Mouse (Mus musculus) midbrain, embryonic 14.5 days (tissue): ENCODE results near the gene 1700017N19Rik. TPM values are rescaled to one million over a fixed set of nuclear protein-coding genes. Genes with fewer than 3 reads are reported as not detected.
A peak's percentile ranks its signal among the peaks of the same experiment; 100 is the strongest.
"Not testable (repeated sequence)": the region's sequence is repeated elsewhere in the genome, so short reads cannot be mapped to it uniquely, and the experiment has no call there.

Experiments
- ATAC-seq: fragments of 200-750 bp; cut with Nextera tagmentation; 2 replicates; pipeline ENCODE4 v1.8.0; 2017; ENCODE audit warnings: moderate number of reproducible peaks, moderate library complexity; ENCODE audit not compliant: low FRiP score, low TSS enrichment
- DNase-seq: peaks from one replicate; pipeline ENCODE4 v3.0.0-alpha.2; 2015
- H3K27ac ChIP-seq: fragments of 300-500 bp; sonication (generic); replicated peaks from 2 replicates; pipeline ENCODE4 v1.5.1; 2014; ENCODE audit warnings: mild to moderate bottlenecking, low read depth, low read length, moderate library complexity
- H3K27me3 ChIP-seq: fragments of 300-500 bp; sonication (generic); 2 replicates; pipeline ENCODE4 v1.6.1; 2014; ENCODE audit warnings: low read length, control low read depth, mixed read lengths; ENCODE audit not compliant: control insufficient read depth, insufficient read depth
- H3K36me3 ChIP-seq: fragments of 300-500 bp; sonication (generic); 2 replicates; pipeline ENCODE4 v1.6.1; 2014; ENCODE audit warnings: low read length, control low read depth; ENCODE audit not compliant: control insufficient read depth, insufficient read depth
- H3K4me1 ChIP-seq: fragments of 300-500 bp; sonication (generic); 2 replicates; pipeline ENCODE4 v1.6.1; 2014; ENCODE audit warnings: mild to moderate bottlenecking, antibody characterized with exemption, low read length, control low read depth; ENCODE audit not compliant: control insufficient read depth, insufficient read depth
- H3K4me2 ChIP-seq: fragments of 300-500 bp; sonication (generic); 2 replicates; pipeline ENCODE4 v1.6.1; 2014; ENCODE audit warnings: mild to moderate bottlenecking, low read length, moderate library complexity
- H3K4me3 ChIP-seq: fragments of 300-500 bp; sonication (generic); replicated peaks from 2 replicates; pipeline ENCODE4 v1.5.1; 2014; ENCODE audit warnings: low read depth, low read length
- H3K9ac ChIP-seq: fragments of 300-500 bp; sonication (generic); replicated peaks from 2 replicates; pipeline ENCODE4 v1.6.1; 2014; ENCODE audit warnings: mild to moderate bottlenecking, low read length, moderate library complexity
- H3K9me3 ChIP-seq: fragments of 300-500 bp; sonication (generic); 2 replicates; pipeline ENCODE4 v1.6.1; 2016; ENCODE audit warnings: low read length, control low read depth, mixed read lengths; ENCODE audit not compliant: control insufficient read depth
- WGBS: fragments of 180-500 bp; shearing (Covaris S2); extraction: QIAGEN DNeasy Blood & Tissue Kit; methylation state at CpG from one replicate; pipeline ENCODE4 v1.1.7; 2014; 5-methylcytosine and 5-hydroxymethylcytosine counted together
- polyA plus RNA-seq: library from polyadenylated mRNA; unstranded; fragments of >200 nt; fragmentation: Nextera tagmentation; extraction: Ambion mirVana; gene quantifications from 2 replicates; pipeline ENCODE4 v1.2.1, GENCODE M21; 2014

The 1700017N19Rik gene
- 0.27 and 0.34 TPM in 2 replicates for polyA plus RNA-seq

DNA sequence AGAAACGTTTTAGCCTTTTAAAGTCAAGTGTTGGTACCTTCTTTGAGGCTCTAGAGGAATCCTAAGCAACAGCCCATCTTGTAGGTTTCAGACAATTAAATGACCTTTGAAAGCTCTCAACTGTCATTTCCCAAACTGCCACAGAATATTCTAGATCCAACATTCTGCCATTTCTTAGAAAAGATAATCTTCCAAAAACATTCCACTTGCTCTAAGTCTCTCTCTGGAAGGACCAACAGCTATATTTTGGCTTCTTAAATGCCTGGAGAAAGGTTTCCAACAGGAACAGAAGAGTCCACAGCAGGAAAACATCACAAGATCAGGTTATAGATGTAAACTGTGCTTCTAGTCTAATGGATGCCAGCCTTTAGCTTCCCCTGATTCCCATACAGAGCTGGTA, at the start of gene 1700017N19Rik, which contains the start of gene 4930430F08Rik:
1700017N19Rik (plus strand) TSS at position 162 of the 400 bp plus-strand sequence.
4930430F08Rik (minus strand) TSS at position 101 of the 400 bp plus-strand sequence.
- no peak within 1 kb of the TSS for H3K9ac ChIP-seq
- 83% methylated on average over 1 of the region's 1 CpGs for WGBS

DNA sequence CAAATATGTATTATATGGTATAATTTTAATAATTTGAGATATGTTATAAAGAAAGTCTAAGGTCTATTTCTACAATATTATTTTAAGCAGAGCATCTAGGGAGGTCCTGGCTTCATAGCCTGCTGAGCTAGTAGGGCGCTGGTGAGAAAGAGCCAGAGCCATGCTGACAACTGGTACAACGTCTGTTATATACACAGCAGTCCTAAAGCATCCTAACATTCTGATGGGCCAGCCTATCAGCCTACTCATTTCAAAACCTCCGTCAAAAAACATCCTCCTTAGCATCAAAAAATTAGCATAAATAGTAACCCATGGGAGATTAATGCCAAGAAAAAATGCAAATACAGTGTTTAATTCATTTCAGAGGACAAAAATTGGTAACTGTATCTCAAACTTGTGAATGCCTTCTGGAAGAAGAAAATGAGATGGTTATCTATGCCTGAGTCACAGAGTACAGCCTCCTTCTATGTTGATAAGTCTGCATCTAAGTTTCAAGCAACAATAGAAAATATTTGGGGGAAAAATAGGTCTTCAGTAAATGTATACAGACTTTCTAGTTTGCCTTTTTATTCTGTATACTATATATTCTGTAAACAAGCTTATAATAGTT, 33.6 kb upstream of the 1700017N19Rik start:
- DNase-seq (peak; percentile 9), ATAC-seq (no peak)
- Histone ChIP-seq H3K27me3 (no peaks in the 10 kb centered on the region), H3K4me3 (no peak overlapping the region), H3K9me3 (no peaks in the 10 kb centered on the region), H3K4me2 (no peak overlapping the region), H3K27ac (no peak overlapping the region), H3K36me3 (peaks cover 14% of the 10 kb centered on the region), H3K9ac (no peak overlapping the region), H3K4me1 (no peaks in the 10 kb centered on the region)
- 53% methylated on average over 3 of the region's 3 CpGs for WGBS

More for the DNA sequence above, at the start of gene 1700017N19Rik, which contains the start of gene 4930430F08Rik:
- Histone ChIP-seq H3K4me2 (peak within 1 kb of the TSS; percentile 72), H3K27ac (no peak within 1 kb of the TSS), H3K27me3 (no peaks in the 10 kb centered on the region), H3K4me1 (peaks cover 11% of the 10 kb centered on the region; the same call in 1 of the 2 replicates), H3K9me3 (no peaks in the 10 kb centered on the region), H3K4me3 (peak within 1 kb of the TSS; percentile 77), H3K36me3 (no peaks in the 10 kb centered on the region)
- ATAC-seq = no peak
- DNase-seq = no peak

DNA sequence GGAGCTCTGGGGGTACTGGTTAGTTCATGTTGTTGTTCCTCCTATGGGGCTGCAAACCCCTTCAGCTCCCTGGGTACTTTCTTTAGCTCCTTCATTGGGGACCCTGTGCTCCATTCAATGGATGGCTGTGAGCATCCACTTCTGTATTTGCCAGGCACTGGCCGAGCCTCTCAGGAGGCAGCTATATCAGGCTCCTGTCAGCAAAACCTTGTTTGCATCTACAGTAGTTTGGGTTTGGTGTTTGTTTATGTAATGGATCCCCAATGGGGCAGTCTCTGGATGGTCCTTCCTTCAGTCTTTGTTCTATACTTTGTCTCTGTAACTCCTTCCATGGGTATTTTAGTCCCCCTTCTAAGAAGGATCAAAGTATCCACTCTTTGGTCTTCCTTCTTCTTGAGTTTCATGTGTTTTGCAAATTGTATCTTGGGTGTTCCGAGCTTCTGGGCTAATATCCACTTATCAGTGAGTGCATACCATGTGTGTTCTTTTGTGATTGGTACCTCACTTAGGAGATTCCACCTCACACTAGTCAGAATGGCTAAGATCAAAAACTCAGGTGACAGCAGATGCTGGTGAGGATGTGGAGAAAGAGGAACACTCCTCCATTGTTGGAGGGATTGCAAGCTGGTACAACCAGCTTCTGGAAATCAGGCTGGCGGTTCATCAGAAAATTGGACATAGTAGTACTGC, 29.9 kb upstream of the 1700017N19Rik start:
- ATAC-seq, H3K4me1 ChIP-seq, H3K4me2 ChIP-seq, H3K9me3 ChIP-seq, H3K27me3 ChIP-seq, H3K27ac ChIP-seq, H3K4me3 ChIP-seq, DNase-seq, H3K9ac ChIP-seq: not testable (repeated sequence)
- H3K36me3 ChIP-seq = peaks cover 35% of the 10 kb centered on the region
- 91% methylated on average over 3 of the region's 3 CpGs for WGBS

DNA sequence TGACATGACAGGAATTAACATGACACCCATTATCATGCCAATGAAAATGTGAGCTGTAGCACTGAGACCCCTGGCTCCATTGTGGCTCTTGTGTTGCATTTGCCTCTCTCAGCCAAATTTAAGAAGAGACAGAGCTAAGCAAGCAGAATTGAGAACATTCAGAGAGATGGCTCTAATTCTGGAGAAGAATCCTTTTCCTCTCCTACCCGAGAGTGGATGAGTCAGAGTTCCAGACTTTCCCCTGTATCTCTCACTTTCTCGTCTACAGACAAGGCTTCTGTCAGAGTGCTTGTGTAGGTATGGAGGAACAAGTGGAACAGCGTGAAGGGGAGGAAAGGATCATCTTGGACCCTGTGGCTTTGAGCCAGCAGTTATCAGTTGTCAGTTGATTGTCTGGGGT, 26.2 kb upstream of the 1700017N19Rik start:
- Histone ChIP-seq H3K4me1 (no peaks in the 10 kb centered on the region), H3K9ac (no peak overlapping the region), H3K9me3 (no peaks in the 10 kb centered on the region), H3K4me2 (no peak overlapping the region), H3K36me3 (peaks cover 36% of the 10 kb centered on the region), H3K27ac (no peak overlapping the region), H3K4me3 (no peak overlapping the region), H3K27me3 (no peaks in the 10 kb centered on the region)
- 88% methylated on average over 3 of the region's 3 CpGs for WGBS
- no peak for ATAC-seq
- no peak for DNase-seq

DNA sequence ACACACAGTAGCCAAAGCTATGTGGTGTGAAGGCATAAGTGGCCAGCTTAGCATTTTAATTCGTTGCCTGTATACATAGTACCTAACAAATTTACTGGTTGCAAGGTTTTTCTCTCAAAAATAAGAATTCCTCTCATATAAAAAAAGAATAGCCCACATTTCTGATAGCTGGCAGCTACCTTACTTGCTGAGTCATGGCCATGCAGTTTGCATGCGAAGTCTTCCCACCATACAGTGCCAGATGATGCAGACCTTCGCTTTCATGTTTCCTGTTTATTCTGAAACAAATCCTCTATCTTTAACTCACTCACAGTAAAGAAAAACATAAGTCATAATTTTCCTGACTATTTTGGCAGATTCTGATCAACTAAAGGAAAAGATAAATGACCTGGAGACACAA, 18.6 kb upstream of the 1700017N19Rik start:
- 93% methylated on average over 3 of the region's 3 CpGs for WGBS

DNA sequence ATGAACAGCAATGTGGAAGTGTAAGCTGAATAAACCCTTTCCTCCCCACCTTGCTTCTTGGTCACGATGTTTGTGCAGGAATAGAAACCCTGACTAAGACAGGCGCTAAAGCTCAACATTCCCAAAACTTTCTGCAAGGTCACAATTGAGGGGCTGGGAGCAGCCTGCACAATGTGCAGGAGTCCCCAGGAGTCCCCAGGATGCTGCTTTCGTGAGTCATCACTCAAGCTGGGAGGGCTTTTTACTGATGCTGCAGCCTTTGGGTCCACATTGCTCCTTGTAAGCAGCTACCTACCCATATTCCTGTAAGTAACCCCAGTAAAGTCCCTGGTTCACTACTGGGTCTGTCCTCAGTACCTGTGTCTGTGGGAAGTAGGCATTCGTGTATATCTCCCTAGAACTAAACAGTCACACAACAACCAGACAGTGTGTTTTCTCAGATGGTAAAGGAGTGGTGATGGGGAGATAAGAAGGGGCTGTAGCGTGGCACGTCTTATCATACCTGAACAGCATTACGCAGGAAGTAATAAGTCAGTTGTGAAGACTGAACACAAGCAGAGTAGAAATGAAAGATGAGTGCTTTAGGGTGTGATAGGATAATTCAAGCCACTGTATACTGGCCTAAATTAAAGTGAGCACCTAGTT, 15.7 kb upstream of the 1700017N19Rik start:
- Histone ChIP-seq H3K4me2 (no peak overlapping the region), H3K36me3 (peaks cover 48% of the 10 kb centered on the region), H3K4me1 (no peaks in the 10 kb centered on the region), H3K27ac (no peak overlapping the region), H3K9ac (no peak overlapping the region), H3K4me3 (no peak overlapping the region), H3K9me3 (no peaks in the 10 kb centered on the region), H3K27me3 (no peaks in the 10 kb centered on the region)
- ATAC-seq (no peak), DNase-seq (no peak)
- WGBS = 96% methylated on average over 7 of the region's 7 CpGs

More for the DNA sequence above, 18.6 kb upstream of the 1700017N19Rik start:
- no peak overlapping the region for H3K27ac ChIP-seq
- peaks cover 41% of the 10 kb centered on the region for H3K36me3 ChIP-seq
- DNase-seq (no peak), ATAC-seq (no peak)
- H3K4me3 ChIP-seq = no peak overlapping the region
- no peaks in the 10 kb centered on the region for H3K27me3 ChIP-seq
- no peak overlapping the region for H3K9ac ChIP-seq
- H3K4me2 ChIP-seq = no peak overlapping the region
- H3K9me3 ChIP-seq = no peaks in the 10 kb centered on the region
- H3K4me1 ChIP-seq = no peaks in the 10 kb centered on the region

DNA sequence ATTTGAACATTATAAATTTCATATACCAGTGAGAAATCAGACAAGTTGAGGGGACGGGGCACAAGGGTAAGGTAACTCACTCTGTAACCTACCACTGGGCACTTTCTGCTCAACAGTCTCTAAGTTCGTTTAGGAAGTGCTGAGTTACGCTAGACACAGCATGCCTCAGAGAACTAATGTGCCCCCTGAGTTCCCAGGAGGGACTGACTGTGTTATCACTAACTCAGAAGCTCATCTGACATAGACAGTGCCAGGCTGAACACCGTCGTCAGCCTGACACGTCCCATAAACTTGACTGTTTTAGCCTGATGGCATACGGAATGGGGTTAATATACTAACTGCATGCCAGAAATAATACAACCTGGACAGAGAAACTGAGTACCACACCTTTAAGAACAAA, 15.0 kb upstream of the 1700017N19Rik start:
- DNase-seq (no peak), ATAC-seq (no peak)
- Histone ChIP-seq H3K4me1 (no peaks in the 10 kb centered on the region), H3K4me3 (no peak overlapping the region), H3K4me2 (no peak overlapping the region), H3K36me3 (peaks cover 48% of the 10 kb centered on the region), H3K27ac (no peak overlapping the region), H3K27me3 (no peaks in the 10 kb centered on the region), H3K9ac (no peak overlapping the region), H3K9me3 (no peaks in the 10 kb centered on the region)
- 93% methylated on average over 7 of the region's 7 CpGs for WGBS

DNA sequence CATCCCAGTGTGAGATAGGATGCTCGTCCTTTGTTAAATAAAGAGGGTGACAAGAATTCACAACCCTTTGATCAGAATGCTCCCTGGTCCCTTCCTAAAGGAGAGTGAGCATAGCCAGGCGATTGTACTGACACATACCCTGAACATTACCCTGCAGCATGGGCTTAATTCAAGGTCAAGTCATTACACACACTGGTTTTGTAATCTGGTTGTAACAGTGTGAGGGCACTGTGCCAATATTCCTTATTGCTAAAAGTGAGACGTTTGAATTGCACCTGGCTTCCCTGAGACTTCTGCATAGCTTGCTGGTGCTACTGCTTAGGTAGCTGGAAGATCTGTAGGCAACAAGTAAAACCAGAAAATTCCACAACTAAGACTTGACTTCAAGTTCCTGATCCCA, 6.1 kb upstream of the 1700017N19Rik start:
- DNase-seq = no peak
- Histone ChIP-seq H3K36me3 (no peaks in the 10 kb centered on the region; the same call in 1 of the 2 replicates), H3K27me3 (no peaks in the 10 kb centered on the region), H3K27ac (no peak overlapping the region), H3K4me1 (peaks cover 11% of the 10 kb centered on the region; the same call in 1 of the 2 replicates), H3K4me3 (no peak overlapping the region), H3K4me2 (no peak overlapping the region), H3K9me3 (no peaks in the 10 kb centered on the region), H3K9ac (no peak overlapping the region)
- 93% methylated on average over 3 of the region's 3 CpGs for WGBS
- no peak for ATAC-seq
